Comparison of ENCODE assay signal across 7 mouse cellular contexts in the genomic region with DNA sequence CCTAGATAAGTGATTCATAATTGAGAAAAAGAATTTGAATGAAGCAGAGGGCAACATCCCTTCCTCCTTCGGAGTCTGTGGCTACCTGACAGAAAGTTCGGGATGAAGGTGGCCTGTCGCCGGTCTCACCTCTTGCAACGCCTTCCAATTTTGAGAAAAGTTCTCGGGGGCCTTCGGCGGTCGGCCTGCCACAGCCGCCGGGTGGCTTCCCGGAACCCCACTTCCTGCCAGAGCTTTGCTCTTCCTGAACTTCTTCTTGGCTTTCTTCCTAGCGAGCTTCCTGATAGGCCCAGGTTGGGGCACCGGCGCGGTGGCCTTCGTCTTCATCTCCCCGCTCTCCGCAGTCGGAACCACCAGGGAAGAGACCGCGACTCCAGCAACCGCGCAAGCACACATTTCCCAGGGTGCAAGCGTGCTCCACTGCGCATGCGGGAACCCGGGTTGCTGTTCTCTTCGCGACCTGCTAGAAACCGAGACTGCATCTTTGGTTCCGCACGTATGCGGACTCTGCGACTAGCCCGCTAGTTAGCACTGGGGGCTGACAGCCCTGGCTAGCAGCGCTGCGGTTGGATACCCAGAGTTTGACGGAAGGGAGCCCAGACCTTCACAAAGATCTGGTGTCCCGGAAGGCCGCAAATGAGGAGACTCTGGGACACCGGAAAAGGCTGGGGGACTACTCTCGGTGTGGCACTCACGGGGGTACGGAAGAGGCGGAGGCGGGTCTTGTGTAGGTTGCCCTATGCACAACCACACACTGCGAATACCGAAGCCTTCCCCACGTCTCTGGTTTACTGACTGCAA. TPM values are rescaled to one million over a fixed set of nuclear protein-coding genes. Genes with fewer than 3 reads are reported as not detected.
DNase-seq lines count a peak whose midpoint lies in the region; ATAC-seq lines count a peak whose summit lies in the region.

A gene (minus strand): TSS at position 464 of the 801 bp plus-strand sequence.

- H3K27me3 ChIP-seq in intestine, embryonic 15.5 days (replicated peaks): no peaks in the 10 kb centered on the region
- no peaks in the 10 kb centered on the region for H3K27me3 ChIP-seq in midbrain, embryonic 10.5 days (ENCODE audit: low read depth, poor library complexity, severe bottlenecking)

- H3K27ac ChIP-seq in intestine, embryonic 15.5 days: peak within 1 kb of the TSS; percentile 100
- peak within 1 kb of the TSS; percentile 96 for H3K27ac ChIP-seq in midbrain, embryonic 10.5 days (replicated peaks)

- H3K4me3 ChIP-seq in intestine, embryonic 15.5 days (replicated peaks): peak within 1 kb of the TSS; percentile 82
- H3K4me3 ChIP-seq in midbrain, embryonic 10.5 days: peak within 1 kb of the TSS; percentile 86

- DNase-seq in adrenal gland, adult 18-20 months (ENCODE audit: low spot score in 2 of 2): peak; percentile 90 to 91
- peak; percentile 97 for DNase-seq in embryo, embryonic 11 days
- peak; percentile 91 to 93 for DNase-seq in gastrocnemius, postnatal 36 days
- peak; percentile 93 to 98 for DNase-seq in left cerebral cortex, postnatal 25 days (ENCODE audit: low spot score in 2 of 2)
- DNase-seq in midbrain, embryonic 10.5 days (ENCODE audit: low spot score): peak; percentile 93
- DNase-seq in right cerebral cortex, postnatal 4 days: peak; percentile 97

- under 1% methylated on average over 50 of the region's 50 CpGs for WGBS in intestine, embryonic 15.5 days
- WGBS in midbrain, embryonic 10.5 days: under 1% methylated on average over 50 of the region's 50 CpGs

- H3K9me3 ChIP-seq in intestine, embryonic 15.5 days: no peaks in the 10 kb centered on the region
- peaks cover 5% of the 10 kb centered on the region; the same call in 1 of the 2 replicates for H3K9me3 ChIP-seq in midbrain, embryonic 10.5 days (replicated peaks)

- peak within 1 kb of the TSS; percentile 89 for H3K9ac ChIP-seq in intestine, embryonic 15.5 days

- peaks cover 14% of the 10 kb centered on the region for H3K4me1 ChIP-seq in intestine, embryonic 15.5 days (replicated peaks)
- H3K4me1 ChIP-seq in midbrain, embryonic 10.5 days: peaks cover 28% of the 10 kb centered on the region

- peak; percentile 95 for ATAC-seq in intestine, embryonic 15.5 days

- intact Hi-C loops in gastrocnemius, postnatal 36 days (cut with DNase I): no loop called here
- intact Hi-C loops in left cerebral cortex, postnatal 25 days (cut with DNase I): loop anchor here (1.0 kb wide), 2 partner anchors 31 to 45 kb away; a partner anchor contains a TSS

- H3K4me2 ChIP-seq in intestine, embryonic 15.5 days (replicated peaks): peak within 1 kb of the TSS; percentile 79

- H3K36me3 ChIP-seq in intestine, embryonic 15.5 days: peaks cover 12% of the 10 kb centered on the region
- H3K36me3 ChIP-seq in midbrain, embryonic 10.5 days: peaks cover 35% of the 10 kb centered on the region

RNA-seq across cellular contexts. Expression of the gene that starts here (rescaled TPM):
- total RNA-seq in adrenal gland, adult 18-20 months (2021): 10 to 100 TPM; 38.5 to 41.3 TPM
- 10 to 100 TPM; 13.6 to 17.1 TPM for total RNA-seq in gastrocnemius, postnatal 36 days (2021)
- 45.2 TPM in 2 replicates for polyA plus RNA-seq in intestine, embryonic 15.5 days (2015; fragmentation: Nextera tagmentation; extraction: Ambion mirVana)
- total RNA-seq in left cerebral cortex, postnatal 25 days (2021): 10 to 100 TPM; 56.0 to 56.9 TPM
- polyA plus RNA-seq in midbrain, embryonic 10.5 days (2016; fragmentation: Nextera tagmentation; extraction: Ambion mirVana): 52.6 and 57.7 TPM in 2 replicates

Comparison
In these comparisons a context has a peak if more than half of its experiments do, and no peak if none do; other contexts are left out.
1. Peak in every context shown above with its lines: DNase-seq, ATAC-seq, H3K4me3 ChIP-seq and H3K27ac ChIP-seq.